13 mouse cellular contexts compared by ENCODE assay signal in the genomic region with DNA sequence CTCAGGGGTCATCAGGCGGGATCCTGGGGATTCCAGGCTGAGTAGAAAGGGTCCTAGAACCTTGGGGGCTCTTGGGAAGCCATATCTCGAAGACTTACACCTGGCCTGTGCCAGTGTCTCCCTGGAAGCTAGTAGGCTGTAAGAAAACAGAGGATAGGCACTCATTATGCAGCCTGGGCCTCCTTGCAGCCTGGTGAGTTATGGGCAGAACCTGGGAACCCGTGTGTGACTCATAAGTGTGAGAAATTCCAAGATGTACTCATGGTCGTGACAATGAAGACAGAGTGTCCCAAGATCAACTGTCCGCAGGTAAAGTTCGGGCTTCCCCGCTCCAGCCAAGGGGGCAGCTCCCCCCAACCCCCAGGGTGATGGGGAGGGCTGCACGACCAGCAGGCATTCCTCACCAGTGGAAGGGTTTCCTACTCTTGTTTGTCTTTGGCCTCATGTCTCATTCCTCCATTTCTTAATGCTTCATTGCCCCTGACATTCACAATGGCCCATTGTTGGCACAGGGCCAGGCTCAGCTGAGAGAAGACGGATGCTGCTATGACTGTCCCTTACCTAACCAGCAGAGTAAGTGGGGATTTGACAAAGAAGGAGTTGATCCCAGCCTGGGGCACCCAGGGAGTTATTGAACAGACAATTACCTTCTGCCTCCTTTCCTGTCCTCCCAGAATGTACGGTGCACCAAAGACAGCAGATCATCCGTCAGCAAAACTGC. TPM values are rescaled to one million over a fixed set of nuclear protein-coding genes. Genes with fewer than 3 reads are reported as not detected.
DNase-seq lines count a peak whose midpoint lies in the region; ATAC-seq and TF ChIP-seq lines count a peak whose summit lies in the region.
"Had no signal": no experiment of that assay in that cellular context is flagged by ENCODE, and none has a peak within 500 bp of the region (broad histone marks: within the 10 kb centered on the region; RNA-seq: fewer than 3 reads in every experiment).

No protein-coding gene starts in this region.

- no peak overlapping the region for H3K4me3 ChIP-seq in embryonic facial prominence, embryonic 11.5 days (ENCODE audit: low read depth, low read length)
- no peak overlapping the region for H3K4me3 ChIP-seq in embryonic facial prominence, embryonic 10.5 days
- H3K4me3 ChIP-seq in kidney, adult 2 months (ENCODE audit: insufficient read depth, low read depth, low read length): no peak overlapping the region
- H3K4me3 ChIP-seq: embryonic facial prominence, embryonic 15.5 days; limb, embryonic 13.5 days had no signal

- ATAC-seq in embryonic facial prominence, embryonic 11.5 days (replicated peaks; ENCODE audit: insufficient number of reproducible peaks, low FRiP score, low TSS enrichment, low read depth): no peak
- ATAC-seq: intestine, postnatal 0 days had no signal

- DNase-seq in embryonic facial prominence, embryonic 11.5 days (ENCODE audit: low spot score): peak; percentile 13
- no peak for DNase-seq in embryonic facial prominence, embryonic 10.5 days (ENCODE audit: low spot score)
- peak; percentile 25 for DNase-seq in right cerebral cortex, postnatal 4 days
- DNase-seq in right cerebral cortex, adult 18-20 months: no peak
- peak; percentile 47 for DNase-seq in kidney, adult 2 months
- no peak for DNase-seq in urinary bladder, postnatal 36 days (ENCODE audit: low spot score in 2 of 2)
- DNase-seq in spleen, postnatal 4 days (ENCODE audit: low spot score in 2 of 2): no peak
- DNase-seq in layer of hippocampus, postnatal 14 days (ENCODE audit: low spot score in 2 of 2): no peak
- DNase-seq: heart, adult 18-20 months had no signal

- no peaks in the 10 kb centered on the region for H3K4me1 ChIP-seq in embryonic facial prominence, embryonic 11.5 days (ENCODE audit: control insufficient read depth, insufficient read depth, low read length)
- H3K4me1 ChIP-seq in embryonic facial prominence, embryonic 10.5 days: peaks cover 9% of the 10 kb centered on the region
- no peaks in the 10 kb centered on the region for H3K4me1 ChIP-seq in kidney, adult 2 months (ENCODE audit: control insufficient read depth, insufficient read depth, low read length)

- H3K27me3 ChIP-seq in embryonic facial prominence, embryonic 11.5 days (ENCODE audit: control insufficient read depth, insufficient read depth, low read length): no peaks in the 10 kb centered on the region
- no peaks in the 10 kb centered on the region for H3K27me3 ChIP-seq in embryonic facial prominence, embryonic 10.5 days (replicated peaks; ENCODE audit: low read depth, poor library complexity, severe bottlenecking)
- no peaks in the 10 kb centered on the region for H3K27me3 ChIP-seq in kidney, adult 2 months (replicated peaks; ENCODE audit: control insufficient read depth, insufficient read depth, low read length)
- H3K27me3 ChIP-seq: embryonic facial prominence, embryonic 15.5 days; limb, embryonic 13.5 days had no signal

- no peak overlapping the region for H3K9ac ChIP-seq in embryonic facial prominence, embryonic 11.5 days (replicated peaks; ENCODE audit: low read length)
- H3K9ac ChIP-seq: embryonic facial prominence, embryonic 15.5 days; limb, embryonic 13.5 days had no signal

- no peaks in the 10 kb centered on the region for H3K9me3 ChIP-seq in embryonic facial prominence, embryonic 11.5 days (replicated peaks; ENCODE audit: control insufficient read depth, low read length)
- no peaks in the 10 kb centered on the region for H3K9me3 ChIP-seq in embryonic facial prominence, embryonic 10.5 days
- H3K9me3 ChIP-seq: embryonic facial prominence, embryonic 15.5 days; limb, embryonic 13.5 days had no signal

- no peaks in the 10 kb centered on the region for H3K36me3 ChIP-seq in embryonic facial prominence, embryonic 11.5 days (replicated peaks; ENCODE audit: control insufficient read depth, insufficient read depth, low read depth, low read length)
- no peaks in the 10 kb centered on the region for H3K36me3 ChIP-seq in embryonic facial prominence, embryonic 10.5 days (replicated peaks)
- H3K36me3 ChIP-seq in kidney, adult 2 months (ENCODE audit: control insufficient read depth, insufficient read depth, low read length): no peaks in the 10 kb centered on the region
- H3K36me3 ChIP-seq: embryonic facial prominence, embryonic 15.5 days; limb, embryonic 13.5 days had no signal

- no peak overlapping the region for H3K4me2 ChIP-seq in embryonic facial prominence, embryonic 11.5 days (ENCODE audit: low read depth, low read length)
- H3K4me2 ChIP-seq: embryonic facial prominence, embryonic 15.5 days; limb, embryonic 13.5 days had no signal

- WGBS in embryonic facial prominence, embryonic 11.5 days: 57% methylated on average over 11 of the region's 11 CpGs
- 60% methylated on average over 11 of the region's 11 CpGs for WGBS in embryonic facial prominence, embryonic 10.5 days
- WGBS in kidney, adult 2 months: 51% methylated on average over 11 of the region's 11 CpGs

- no peak for TF ChIP-seq CTCF in kidney, adult 2 months (conservative IDR thresholded peaks at IDR 0.05; ENCODE audit: insufficient read depth, insufficient read length, low read depth, low read length)

- no peak overlapping the region for H3K27ac ChIP-seq in embryonic facial prominence, embryonic 11.5 days (replicated peaks; ENCODE audit: low read depth, low read length)
- no peak overlapping the region; the same call in 1 of the 2 replicates for H3K27ac ChIP-seq in embryonic facial prominence, embryonic 10.5 days (replicated peaks)
- no peak overlapping the region for H3K27ac ChIP-seq in kidney, adult 2 months (ENCODE audit: insufficient read depth, low read depth, low read length)
- H3K27ac ChIP-seq: embryonic facial prominence, embryonic 15.5 days; limb, embryonic 13.5 days had no signal

- no peak for TF ChIP-seq POLR2A in kidney, adult 2 months (IDR thresholded peaks at IDR 0.05; ENCODE audit: low read depth, low read length)

RNA-seq across cellular contexts. Expression of a gene that starts 21.4 kb away (rescaled TPM):
- not detected in 2 replicates for polyA plus RNA-seq in embryonic facial prominence, embryonic 11.5 days (2014; fragmentation: Nextera tagmentation; extraction: Ambion mirVana)
- polyA plus RNA-seq in embryonic facial prominence, embryonic 10.5 days (2016; fragmentation: Nextera tagmentation; extraction: Ambion mirVana): 0.01 TPM in 2 replicates
- not detected in 2 replicates for polyA plus RNA-seq in kidney, adult 2 months (2012; rRNA removed)
- not detected for total RNA-seq in layer of hippocampus, postnatal 14 days (2021)
- total RNA-seq: megakaryocyte, adult 5-6 weeks had no signal

RNA-seq across cellular contexts. Expression of a gene that starts 28.7 kb away (rescaled TPM):
- not detected in 2 replicates for polyA plus RNA-seq in embryonic facial prominence, embryonic 11.5 days (2014; fragmentation: Nextera tagmentation; extraction: Ambion mirVana)
- not detected in 2 replicates for polyA plus RNA-seq in embryonic facial prominence, embryonic 10.5 days (2016; fragmentation: Nextera tagmentation; extraction: Ambion mirVana)
- 0.02 TPM in 1 of 2 replicates, not detected in the other for polyA plus RNA-seq in kidney, adult 2 months (2012; rRNA removed)
- total RNA-seq in layer of hippocampus, postnatal 14 days (2021): not detected
- polyA plus RNA-seq: intestine, postnatal 0 days; limb, embryonic 13.5 days had no signal

Comparison
In these comparisons a context has a peak if more than half of its experiments do, and no peak if none do; other contexts are left out.
1. DNase-seq: peak in embryonic facial prominence, embryonic 11.5 days (single experiment), right cerebral cortex, postnatal 4 days (single experiment) and kidney, adult 2 months (single experiment); none in embryonic facial prominence, embryonic 10.5 days (single experiment), right cerebral cortex, adult 18-20 months (single experiment), urinary bladder, postnatal 36 days (0 of 2), spleen, postnatal 4 days (0 of 2) and layer of hippocampus, postnatal 14 days (0 of 2).